Mouse (Mus musculus) spleen, postnatal 14 days (tissue): ENCODE data around the gene Serpinb9g.
"Not testable (repeated sequence)": the region's sequence is repeated elsewhere in the genome, so short reads cannot be mapped to it uniquely, and the experiment has no call there.

Experiments used
- DNase-seq, 2 experiments: peaks; one replicate each; pipeline ENCODE4 v3.0.0; 2021 to 2022; ENCODE audit warnings: low spot score in 2 of 2

Serpinb9g gene

GRCm38 (mm10) chr13:33484490-33484889 is at the start of gene Serpinb9g:
Serpinb9g (plus strand) TSS chr13:33484790.
- not testable (repeated sequence) for DNase-seq

GRCm38 (mm10) chr13:33483872-33484271 is 718 bp upstream of the Serpinb9g start:
- DNase-seq: not testable (repeated sequence)

- no peak for DNase-seq
Observed at GRCm38 (mm10) chr13:33524629-33525028, 40.0 kb downstream of the Serpinb9g start.

- no peak for DNase-seq
Observed at GRCm38 (mm10) chr13:33532814-33533213, 48.2 kb downstream of the Serpinb9g start.
